Mouse (Mus musculus) heart, embryonic 16.5 days (tissue): ENCODE measurements around the gene Mms19. TPM values are rescaled to one million over a fixed set of nuclear protein-coding genes. Genes with fewer than 3 reads are reported as not detected.

Experiments used
- ATAC-seq: fragments of 200-750 bp; cut with Nextera tagmentation; replicated peaks from 2 replicates; pipeline ENCODE4 v1.8.0; 2017; ENCODE audit warnings: moderate number of reproducible peaks; ENCODE audit not compliant: insufficient read depth, low FRiP score; ENCODE audit errors: extremely low read depth
- H3K27ac ChIP-seq: fragments of 300-500 bp; sonication (generic); 2 replicates; pipeline ENCODE4 v1.5.1; 2014; ENCODE audit warnings: mild to moderate bottlenecking, low read length, control low read depth, moderate library complexity
- H3K27me3 ChIP-seq: fragments of 300-500 bp; sonication (generic); 2 replicates; pipeline ENCODE4 v1.6.1; 2014; ENCODE audit warnings: low read length, mixed read lengths; ENCODE audit not compliant: control insufficient read depth, insufficient read depth
- H3K36me3 ChIP-seq: fragments of 300-500 bp; sonication (generic); 2 replicates; pipeline ENCODE4 v1.6.1; 2014; ENCODE audit not compliant: control insufficient read depth, insufficient read depth
- H3K4me1 ChIP-seq: fragments of 300-500 bp; sonication (generic); 2 replicates; pipeline ENCODE4 v1.6.1; 2014; ENCODE audit warnings: low read length, mixed read lengths; ENCODE audit not compliant: control insufficient read depth, insufficient read depth
- H3K4me2 ChIP-seq: fragments of 300-500 bp; sonication (generic); 2 replicates; pipeline ENCODE4 v1.6.1; 2014; ENCODE audit warnings: low read depth, mild to moderate bottlenecking, control low read depth, low read length
- H3K4me3 ChIP-seq: fragments of 300-500 bp; sonication (generic); 2 replicates; pipeline ENCODE4 v1.5.1; 2014; ENCODE audit warnings: mild to moderate bottlenecking, control low read depth, low read length
- H3K9ac ChIP-seq: fragments of 300-500 bp; sonication (generic); 2 replicates; pipeline ENCODE4 v1.6.1; 2014; ENCODE audit warnings: low read length, control low read depth
- H3K9me3 ChIP-seq: fragments of 300-500 bp; sonication (generic); replicated peaks from 2 replicates; pipeline ENCODE4 v1.6.1; 2016; ENCODE audit warnings: low read length; ENCODE audit not compliant: control insufficient read depth
- WGBS: fragments of 180-500 bp; shearing (Covaris S2); extraction: QIAGEN DNeasy Blood & Tissue Kit; methylation state at CpG from one replicate; pipeline ENCODE4 v1.1.7; 2014; 5-methylcytosine and 5-hydroxymethylcytosine counted together
- polyA plus RNA-seq: library from polyadenylated mRNA; unstranded; fragments of >200 nt; fragmentation: Nextera tagmentation; extraction: Ambion mirVana; gene quantifications from 2 replicates; pipeline ENCODE4 v1.2.1, GENCODE M21; 2015

Mms19 gene
- polyA plus RNA-seq, 1 experiment from 2014 or later, result 20.7 TPM

DNA sequence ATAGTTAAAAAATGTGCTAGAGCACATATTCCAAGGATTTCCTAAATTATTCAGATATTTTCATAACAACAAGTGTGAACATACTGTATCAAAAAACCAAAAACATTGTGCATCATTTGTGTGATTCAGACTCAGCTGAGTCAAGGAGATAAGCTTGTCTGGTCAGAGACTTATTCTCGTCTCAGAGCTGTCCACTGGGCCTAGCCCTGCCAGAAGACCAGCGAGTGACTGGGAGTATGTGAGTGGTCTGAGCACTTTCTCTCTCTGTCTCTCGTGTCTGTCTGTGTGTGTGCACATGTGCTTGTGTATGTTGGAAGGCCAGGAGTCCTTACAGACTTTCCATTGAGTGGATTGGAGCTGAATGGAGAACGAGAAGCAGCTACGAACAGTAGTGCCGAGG lies 34.0 kb upstream of the Mms19 start:
- Histone ChIP-seq H3K36me3 (no peaks in the 10 kb centered on the region), H3K4me1 (peaks cover 15% of the 10 kb centered on the region), H3K4me3 (no peak overlapping the region), H3K27ac (no peak overlapping the region), H3K27me3 (no peaks in the 10 kb centered on the region), H3K4me2 (no peak overlapping the region), H3K9ac (no peak overlapping the region), H3K9me3 (no peaks in the 10 kb centered on the region)
- no peak for ATAC-seq
- WGBS, result 79% methylated on average over 6 of the region's 6 CpGs

DNA sequence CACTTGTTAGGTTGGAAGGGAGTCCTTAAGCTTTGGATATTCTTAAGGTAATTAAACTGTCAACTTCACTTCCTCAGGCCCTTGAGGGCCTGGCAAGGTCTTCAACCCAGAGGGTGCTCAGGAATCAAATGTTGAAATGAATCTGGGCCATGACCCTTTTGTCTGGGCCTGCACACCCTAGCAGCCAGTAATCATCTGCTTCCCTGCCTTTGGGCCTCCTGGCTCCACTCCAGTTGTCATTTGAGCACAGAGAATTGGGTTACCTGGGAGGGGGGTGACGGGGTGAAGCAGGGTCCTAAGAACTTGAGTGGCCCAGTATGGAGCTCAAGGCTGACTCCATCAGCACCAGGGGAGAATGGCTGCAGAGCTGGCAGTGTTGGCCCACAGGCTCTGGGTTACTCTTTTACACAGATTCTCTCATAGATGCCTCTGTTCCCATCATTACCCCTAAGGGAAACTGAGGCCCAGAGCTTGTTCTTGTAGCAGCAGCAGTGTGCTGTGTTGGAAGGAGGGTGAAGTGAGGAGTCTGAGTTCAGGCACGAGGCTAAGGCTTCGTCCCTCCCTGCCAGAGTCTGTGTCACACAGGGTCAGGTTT lies 33.4 kb upstream of the Mms19 start:
- Histone ChIP-seq H3K4me3 (no peak overlapping the region), H3K36me3 (no peaks in the 10 kb centered on the region), H3K9ac (no peak overlapping the region), H3K4me2 (no peak overlapping the region), H3K9me3 (no peaks in the 10 kb centered on the region), H3K27me3 (no peaks in the 10 kb centered on the region), H3K27ac (no peak overlapping the region), H3K4me1 (peaks cover 15% of the 10 kb centered on the region)
- no peak for ATAC-seq
- WGBS, result 84% methylated on average over 3 of the region's 3 CpGs

GRCm38 (mm10) chr19:42011123-42011522 lies 30.2 kb upstream of the Mms19 start:
- WGBS, result 78% methylated on average over 7 of the region's 7 CpGs
- ATAC-seq, result no peak
- Histone ChIP-seq H3K27me3 (no peaks in the 10 kb centered on the region), H3K27ac (no peak overlapping the region), H3K4me1 (peaks cover 14% of the 10 kb centered on the region), H3K9ac (no peak overlapping the region), H3K9me3 (no peaks in the 10 kb centered on the region), H3K4me2 (no peak overlapping the region), H3K36me3 (no peaks in the 10 kb centered on the region), H3K4me3 (no peak overlapping the region)

GRCm38 (mm10) chr19:42010436-42010835 lies 29.5 kb upstream of the Mms19 start:
- H3K4me2 ChIP-seq, result no peak overlapping the region
- H3K4me3 ChIP-seq, result no peak overlapping the region
- no peaks in the 10 kb centered on the region for H3K27me3 ChIP-seq
- no peak overlapping the region for H3K9ac ChIP-seq
- H3K4me1 ChIP-seq, result peaks cover 20% of the 10 kb centered on the region
- H3K27ac ChIP-seq, result no peak overlapping the region
- H3K9me3 ChIP-seq, result no peaks in the 10 kb centered on the region
- ATAC-seq, result no peak
- 74% methylated on average over 4 of the region's 4 CpGs for WGBS
- no peaks in the 10 kb centered on the region for H3K36me3 ChIP-seq

DNA sequence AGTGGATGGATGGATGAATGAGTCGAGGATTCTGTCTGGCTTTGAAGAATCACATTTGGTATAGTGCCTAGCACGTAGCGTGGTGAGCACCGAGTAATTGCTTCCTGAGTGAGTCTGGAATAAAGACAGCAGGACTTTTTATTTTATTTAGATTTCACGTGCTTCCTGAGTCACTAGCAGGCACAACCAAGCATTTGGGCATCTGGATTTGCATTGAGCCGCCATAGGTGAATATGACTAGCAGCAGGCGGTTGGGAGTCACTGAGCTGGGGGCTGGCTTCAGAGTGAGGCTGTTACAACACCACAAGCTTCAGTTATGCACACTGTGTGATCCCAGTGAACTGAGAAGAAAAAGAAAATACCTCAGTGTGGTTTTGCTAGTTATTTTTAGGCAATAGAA lies 28.1 kb upstream of the Mms19 start:
- WGBS, result 56% methylated on average over 7 of the region's 7 CpGs
- Histone ChIP-seq H3K4me2 (no peak overlapping the region), H3K27me3 (no peaks in the 10 kb centered on the region), H3K4me3 (no peak overlapping the region), H3K9ac (no peak overlapping the region), H3K9me3 (no peaks in the 10 kb centered on the region), H3K27ac (peak overlapping the region; percentile 53), H3K36me3 (no peaks in the 10 kb centered on the region), H3K4me1 (peaks cover 29% of the 10 kb centered on the region)
- no peak for ATAC-seq

DNA sequence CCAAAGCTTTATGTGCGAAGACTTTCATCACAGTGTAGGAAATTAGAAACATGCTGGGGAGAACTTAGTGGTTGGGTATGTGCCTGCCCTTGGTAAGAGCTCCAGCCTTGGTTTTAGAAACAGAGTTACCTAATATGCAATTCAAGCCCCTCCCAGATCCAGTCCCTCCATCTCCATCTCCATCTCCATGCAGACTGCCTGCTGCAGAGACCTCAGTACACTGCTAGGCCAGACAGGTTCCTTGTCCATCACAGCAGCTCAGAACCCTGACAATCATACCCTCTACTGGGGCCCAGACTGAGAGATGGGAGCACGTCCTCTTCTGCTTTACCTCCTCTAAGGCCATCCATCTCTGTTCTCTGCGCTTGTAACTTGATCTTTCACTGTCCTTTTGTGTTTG lies 27.6 kb upstream of the Mms19 start:
- Histone ChIP-seq H3K27me3 (no peaks in the 10 kb centered on the region), H3K9ac (no peak overlapping the region), H3K36me3 (no peaks in the 10 kb centered on the region), H3K4me2 (no peak overlapping the region), H3K4me3 (no peak overlapping the region), H3K27ac (peak overlapping the region; percentile 53), H3K4me1 (peaks cover 31% of the 10 kb centered on the region), H3K9me3 (no peaks in the 10 kb centered on the region)
- ATAC-seq, result no peak
- 43% methylated on average over 3 of the region's 3 CpGs for WGBS

DNA sequence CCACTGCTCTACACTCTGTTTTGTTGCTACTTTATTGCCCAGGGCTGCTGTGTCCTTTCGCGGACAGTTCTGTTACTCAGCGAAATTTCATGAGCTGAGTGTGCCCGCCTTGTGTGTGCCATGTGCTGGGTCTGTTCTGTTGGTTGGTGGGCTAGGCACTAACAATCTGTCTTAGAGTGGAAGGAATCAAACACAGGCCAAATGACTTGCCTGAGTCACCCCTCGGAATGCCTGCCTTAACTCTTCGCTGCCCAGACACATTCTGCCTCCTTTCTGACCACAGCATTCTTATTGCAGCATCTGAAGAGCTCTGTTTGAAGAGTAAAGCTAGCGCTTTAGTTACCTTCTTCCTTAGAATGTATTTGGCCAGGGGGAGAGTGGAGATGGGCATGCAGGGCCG lies 25.6 kb upstream of the Mms19 start:
- H3K4me3 ChIP-seq, result no peak overlapping the region
- no peaks in the 10 kb centered on the region for H3K27me3 ChIP-seq
- H3K9ac ChIP-seq, result no peak overlapping the region
- H3K4me2 ChIP-seq, result no peak overlapping the region
- no peaks in the 10 kb centered on the region for H3K36me3 ChIP-seq
- H3K9me3 ChIP-seq, result no peaks in the 10 kb centered on the region
- WGBS, result 69% methylated on average over 8 of the region's 8 CpGs
- H3K27ac ChIP-seq, result no peak overlapping the region
- no peak for ATAC-seq
- H3K4me1 ChIP-seq, result peaks cover 31% of the 10 kb centered on the region

DNA sequence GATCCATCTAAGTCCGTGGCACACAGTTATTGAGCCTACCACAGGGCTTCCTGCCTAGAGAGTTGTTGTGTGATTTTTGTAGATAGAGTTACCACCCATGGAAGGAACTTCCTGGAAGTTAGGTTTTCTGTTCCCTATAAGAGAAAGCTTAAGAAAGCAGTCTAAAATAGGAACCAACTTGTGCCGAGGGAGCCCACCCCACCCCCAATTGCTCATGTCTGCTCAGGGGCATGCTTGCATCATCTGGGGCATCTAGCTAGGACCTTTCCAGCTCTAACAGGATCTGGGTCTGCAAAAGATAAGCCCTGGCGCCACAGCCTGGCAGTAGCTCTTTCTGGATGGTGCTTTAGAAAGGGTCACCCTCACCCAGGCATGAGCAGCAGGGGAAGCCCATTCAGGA lies 24.7 kb upstream of the Mms19 start:
- Histone ChIP-seq H3K4me2 (no peak overlapping the region), H3K9me3 (no peaks in the 10 kb centered on the region), H3K27ac (peak overlapping the region; percentile 38), H3K9ac (0 out of 2 replicates have a peak overlapping the region, but pooled peaks have one; percentile 26), H3K36me3 (no peaks in the 10 kb centered on the region), H3K4me3 (no peak overlapping the region), H3K4me1 (peaks cover 38% of the 10 kb centered on the region), H3K27me3 (no peaks in the 10 kb centered on the region)
- no peak for ATAC-seq
- WGBS, result 43% methylated on average over 3 of the region's 3 CpGs

- Histone ChIP-seq H3K36me3 (no peaks in the 10 kb centered on the region), H3K4me3 (no peak overlapping the region), H3K9ac (no peak overlapping the region), H3K27ac (no peak overlapping the region), H3K9me3 (no peaks in the 10 kb centered on the region), H3K4me1 (peaks cover 52% of the 10 kb centered on the region), H3K27me3 (no peaks in the 10 kb centered on the region), H3K4me2 (no peak overlapping the region)
- 36% methylated on average over 6 of the region's 6 CpGs for WGBS
- no peak for ATAC-seq
Measured at GRCm38 (mm10) chr19:42004258-42004657, 23.3 kb upstream of the Mms19 start.
